Mouse (Mus musculus) brown adipose tissue, adult 24 weeks (tissue): ENCODE data around the gene Mxd3. TPM values are rescaled to one million over a fixed set of nuclear protein-coding genes. Genes with fewer than 3 reads are reported as not detected.

Experiments used
- H3K27ac ChIP-seq: fragments of 200-500 bp; replicated peaks from 2 replicates; pipeline ENCODE4 v1.5.1; 2012; ENCODE audit warnings: low read depth, mild to moderate bottlenecking, low read length
- H3K4me1 ChIP-seq: fragments of 200-500 bp; 2 replicates; pipeline ENCODE4 v1.6.1; 2012; ENCODE audit warnings: low read length, mixed read lengths; ENCODE audit not compliant: control insufficient read depth, insufficient read depth, insufficient read length
- H3K4me3 ChIP-seq: fragments of 200-500 bp; 2 replicates; pipeline ENCODE4 v1.5.1; 2012; ENCODE audit warnings: low read depth, mild to moderate bottlenecking, low read length, moderate library complexity; ENCODE audit not compliant: insufficient read depth
- polyA plus RNA-seq: library from polyadenylated mRNA; stranded (reverse); fragments of >200 nt; gene quantifications from 2 replicates; pipeline ENCODE4 v1.2.4, GENCODE M21; 2012; ENCODE audit not compliant: missing spikeins, insufficient read depth, insufficient read length

Gene Mxd3
- polyA plus RNA-seq, 1 experiment = not detected

DNA sequence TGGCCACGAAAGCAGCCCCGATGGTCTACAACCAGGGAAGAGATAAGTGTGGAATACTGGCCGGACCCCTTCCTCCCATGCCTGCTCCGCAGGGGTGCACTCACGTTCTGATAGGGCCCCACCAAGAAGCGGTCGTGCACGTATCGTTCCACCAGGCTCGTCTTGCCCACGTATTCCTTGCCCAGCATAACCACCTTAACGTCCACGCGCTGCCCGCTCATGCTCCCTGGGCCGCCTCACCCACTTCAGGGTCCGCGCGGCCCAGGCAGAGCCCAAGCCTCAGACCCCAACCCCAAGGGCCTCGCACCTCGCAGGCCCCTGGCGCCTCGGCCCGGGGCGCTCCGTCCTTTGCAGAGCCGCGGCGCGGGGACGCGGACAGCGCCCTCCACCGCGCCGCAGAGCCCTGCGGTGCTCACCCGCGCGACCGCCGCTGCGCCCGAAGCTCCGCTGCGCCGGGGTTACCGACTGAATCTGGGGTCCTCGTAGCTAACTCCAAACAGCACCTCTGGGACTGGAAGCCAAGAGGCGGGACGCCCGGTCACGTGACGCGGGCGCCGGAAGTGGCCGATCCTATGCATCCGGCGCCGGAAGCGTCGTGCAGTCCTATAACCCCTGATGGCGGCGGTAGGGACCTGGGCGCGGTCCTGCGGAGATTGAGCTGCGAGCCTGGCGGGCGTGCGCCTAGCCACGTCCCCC is 8.0 kb downstream of the Mxd3 start, which contains the start of gene Rab24:
Rab24 (minus strand) TSS at position 513 of the 696 bp plus-strand sequence.
- Histone ChIP-seq H3K4me1 (peaks cover 2% of the 10 kb centered on the region; the same call in 1 of the 2 replicates), H3K27ac (peak within 1 kb of the TSS; percentile 27), H3K4me3 (peak within 1 kb of the TSS; percentile 84)

DNA sequence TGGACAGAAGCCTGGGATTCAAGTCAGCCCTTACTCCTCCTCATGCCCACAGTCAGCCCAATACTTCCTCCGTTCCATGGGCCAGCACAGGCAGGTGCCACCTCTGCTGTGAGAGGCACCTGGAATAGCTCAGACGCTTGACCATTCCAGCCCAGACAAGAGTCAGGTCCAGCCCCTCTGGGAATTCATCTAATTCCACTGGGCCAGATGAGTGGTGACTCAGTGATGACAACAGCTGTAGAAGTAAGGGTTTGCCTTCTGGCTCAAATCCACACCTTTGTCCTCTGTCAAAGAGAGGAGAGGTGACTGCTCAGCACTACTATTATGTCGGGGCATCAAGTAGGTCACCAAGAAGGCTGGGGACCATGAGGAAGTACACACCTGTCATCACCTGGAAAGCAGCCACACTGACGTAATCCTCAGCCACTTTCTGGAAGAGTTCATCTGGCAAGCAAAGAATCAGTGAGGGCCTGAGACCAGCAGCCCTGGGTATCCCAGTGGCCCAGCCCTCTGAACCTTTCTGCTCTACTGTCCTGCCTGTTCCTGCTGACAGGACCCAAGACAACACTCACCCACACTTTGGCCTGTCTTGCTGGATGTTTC is 9.6 kb downstream of the Mxd3 start, which contains the start of gene Prelid1:
Prelid1 (plus strand) TSS at position 570 of the 603 bp plus-strand sequence.
- Histone ChIP-seq H3K4me3 (peak within 1 kb of the TSS; percentile 84), H3K4me1 (peaks cover 2% of the 10 kb centered on the region; the same call in 1 of the 2 replicates), H3K27ac (0 out of 2 replicates have a peak within 1 kb of the TSS, but pooled peaks have one; percentile 27)

DNA sequence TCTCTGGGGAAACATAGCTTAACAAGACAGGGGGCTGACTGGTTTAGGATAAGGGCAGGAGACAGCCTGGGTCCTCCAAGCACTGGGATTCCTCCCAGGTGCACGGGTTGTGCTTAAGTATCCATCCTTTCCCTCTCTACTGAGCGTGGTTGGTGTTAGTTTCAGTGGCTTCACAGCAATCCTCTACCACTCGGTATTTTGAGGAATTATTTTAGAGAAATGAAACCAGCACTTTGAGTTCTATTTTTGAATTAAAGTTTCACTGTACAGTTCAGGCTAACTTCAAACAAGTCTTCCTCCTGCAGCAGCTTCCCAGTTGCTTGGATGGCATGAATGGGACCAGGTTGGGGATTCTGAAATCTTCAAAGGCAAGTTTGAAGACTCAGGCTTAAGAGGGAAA is 11.3 kb downstream of the Mxd3 start:
- Histone ChIP-seq H3K27ac (0 out of 2 replicates have a peak overlapping the region, but pooled peaks have one; percentile 28), H3K4me3 (no peak overlapping the region), H3K4me1 (peaks cover 2% of the 10 kb centered on the region; the same call in 1 of the 2 replicates)

DNA sequence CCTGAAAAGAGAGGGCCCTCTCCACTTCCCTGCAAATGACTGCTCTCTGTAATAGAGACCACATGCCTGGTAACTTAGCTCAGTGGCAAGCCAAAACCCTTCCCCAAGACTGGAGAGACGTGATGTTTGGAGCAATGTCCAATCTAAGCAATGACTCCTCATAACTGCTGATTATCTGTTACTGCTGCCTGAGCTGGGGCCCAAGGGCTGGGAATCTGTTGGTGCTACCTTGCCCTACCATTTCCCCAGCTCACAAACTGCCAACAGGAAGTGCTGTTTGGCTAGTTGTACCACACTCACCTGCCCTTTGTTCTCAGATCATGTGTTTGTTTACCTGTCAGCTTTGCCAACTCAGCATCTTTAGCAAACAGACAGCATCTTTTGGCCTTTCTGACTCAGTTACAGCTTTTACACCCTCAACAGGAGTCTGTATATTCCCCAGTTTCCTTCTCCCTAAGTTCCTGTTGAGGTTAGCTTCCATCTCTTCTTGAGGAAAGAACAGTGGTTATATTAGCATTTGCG is 14.7 kb downstream of the Mxd3 start:
- no peak overlapping the region for H3K4me3 ChIP-seq
- H3K4me1 ChIP-seq = no peaks in the 10 kb centered on the region
- no peak overlapping the region for H3K27ac ChIP-seq

DNA sequence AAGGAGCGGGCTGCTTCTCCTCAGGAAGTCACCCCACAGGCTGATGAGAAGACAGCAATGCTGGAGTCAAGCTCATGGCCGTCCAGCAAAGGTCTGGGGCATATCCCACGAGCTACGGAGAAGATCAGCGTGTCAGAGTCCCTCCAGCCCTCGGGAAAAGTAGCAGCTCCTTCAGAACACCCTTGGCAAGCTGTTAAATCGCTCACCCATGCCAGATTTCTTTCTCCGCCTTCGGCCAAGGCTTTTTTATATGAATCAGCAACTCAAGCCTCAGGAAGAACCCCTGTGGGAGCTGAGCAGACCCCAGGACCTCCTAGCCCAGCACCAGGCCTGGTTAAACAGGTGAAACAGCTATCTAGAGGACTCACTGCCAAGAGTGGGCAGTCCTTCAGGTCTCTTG is 16.6 kb downstream of the Mxd3 start:
- Histone ChIP-seq H3K27ac (no peak overlapping the region), H3K4me1 (no peaks in the 10 kb centered on the region), H3K4me3 (no peak overlapping the region)

DNA sequence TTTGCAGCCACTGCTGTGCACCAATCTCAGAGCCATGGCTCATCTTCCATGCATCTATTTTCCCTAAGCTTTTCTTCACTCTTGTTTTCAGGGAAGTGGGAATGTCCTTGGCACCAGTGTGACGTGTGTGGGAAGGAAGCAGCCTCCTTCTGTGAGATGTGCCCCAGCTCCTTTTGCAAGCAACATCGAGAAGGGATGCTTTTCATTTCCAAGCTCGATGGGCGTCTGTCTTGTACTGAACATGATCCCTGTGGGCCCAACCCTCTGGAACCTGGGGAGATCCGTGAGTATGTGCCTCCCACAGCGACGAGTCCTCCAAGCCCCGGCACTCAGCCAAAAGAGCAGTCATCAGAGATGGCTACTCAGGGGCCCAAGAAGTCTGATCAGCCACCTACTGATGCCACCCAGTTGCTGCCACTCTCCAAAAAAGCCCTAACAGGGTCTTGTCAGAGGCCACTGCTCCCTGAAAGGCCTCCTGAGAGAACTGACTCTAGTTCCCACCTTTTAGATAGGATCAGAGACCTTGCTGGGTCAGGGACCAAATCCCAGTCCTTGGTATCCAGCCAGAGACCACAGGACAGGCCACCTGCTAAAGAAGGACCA is 17.5 kb downstream of the Mxd3 start:
- Histone ChIP-seq H3K27ac (no peak overlapping the region), H3K4me3 (no peak overlapping the region), H3K4me1 (no peaks in the 10 kb centered on the region)

DNA sequence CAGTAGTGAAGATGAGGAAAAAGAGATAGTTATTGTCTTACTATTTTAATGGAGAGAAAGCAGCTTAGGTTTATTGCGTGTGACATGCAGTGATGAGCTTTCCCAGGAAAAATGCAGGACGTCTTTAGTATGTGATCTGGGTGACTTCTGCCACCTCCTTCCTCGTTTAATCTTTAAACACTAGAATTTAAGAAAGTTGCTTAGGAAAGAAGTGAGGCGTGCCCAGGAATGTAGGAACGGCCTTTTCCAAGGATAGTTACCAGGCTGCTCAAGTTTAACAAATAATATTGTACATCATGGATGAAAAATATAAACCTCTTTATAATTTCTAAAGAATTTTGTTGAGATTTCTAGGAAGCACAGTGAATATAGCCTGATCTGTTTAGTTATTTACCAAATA is 28.7 kb downstream of the Mxd3 start:
- no peak overlapping the region for H3K4me3 ChIP-seq
- H3K4me1 ChIP-seq = no peaks in the 10 kb centered on the region
- H3K27ac ChIP-seq = no peak overlapping the region

DNA sequence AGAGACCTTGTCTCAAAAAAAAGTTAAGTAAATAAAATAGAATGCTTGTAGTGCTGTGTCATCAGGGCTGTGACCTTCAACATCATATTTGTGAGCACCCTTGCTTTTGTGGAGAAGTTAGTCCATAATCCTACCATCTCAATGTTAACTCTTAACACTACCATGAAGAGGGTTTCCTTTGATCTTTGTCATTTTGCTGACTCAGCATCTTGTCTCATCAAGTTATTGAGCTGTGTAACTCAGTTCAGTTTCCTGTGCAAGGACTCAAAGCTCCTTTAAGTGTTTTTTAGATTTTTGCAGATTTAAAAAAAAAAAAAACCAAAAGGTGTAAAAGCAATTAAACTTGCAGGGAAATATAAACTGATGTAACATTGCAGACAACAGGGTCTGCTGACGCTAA is 32.9 kb downstream of the Mxd3 start:
- Histone ChIP-seq H3K4me1 (no peaks in the 10 kb centered on the region), H3K27ac (no peak overlapping the region), H3K4me3 (no peak overlapping the region)

DNA sequence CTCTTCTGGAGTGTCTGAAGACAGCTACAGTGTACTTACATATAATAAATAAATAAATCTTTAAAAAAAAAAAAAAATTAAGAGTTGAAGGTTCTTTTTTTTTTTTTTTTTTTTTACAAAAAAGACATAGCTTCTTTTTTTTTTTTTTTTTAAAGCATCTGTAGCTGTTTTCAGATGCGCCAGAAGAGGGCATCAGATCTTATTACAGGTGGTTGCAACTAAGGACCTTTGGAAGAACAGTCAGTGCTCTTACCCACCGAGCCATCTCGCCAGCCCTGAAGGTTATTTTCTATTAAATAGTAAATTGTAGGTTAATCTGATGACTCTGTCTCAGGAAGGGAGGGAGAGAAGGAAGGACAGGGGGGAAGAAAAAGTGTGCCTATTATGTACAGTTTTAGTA is 40.8 kb downstream of the Mxd3 start:
- no peaks in the 10 kb centered on the region for H3K4me1 ChIP-seq
- H3K4me3 ChIP-seq = no peak overlapping the region

DNA sequence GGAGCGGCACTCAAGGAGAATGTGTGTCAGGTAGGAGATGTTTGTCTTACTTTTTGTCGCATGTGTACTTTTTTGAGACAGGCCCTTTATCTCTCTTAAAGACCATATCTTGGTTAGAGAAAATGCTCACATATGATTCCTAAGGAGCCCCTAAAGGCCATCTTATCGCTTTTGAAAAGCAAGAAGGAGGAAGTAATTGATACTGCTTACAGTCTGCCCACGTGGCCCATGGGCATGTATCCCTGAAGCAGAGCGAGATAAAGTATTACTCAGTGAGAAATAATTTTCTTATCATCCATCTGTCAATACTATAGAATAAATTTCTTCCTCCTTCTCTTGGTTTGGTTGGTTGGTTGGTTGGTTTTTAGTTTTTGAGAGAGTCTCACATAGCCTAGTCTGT is 52.0 kb downstream of the Mxd3 start:
- Histone ChIP-seq H3K4me3 (no peak overlapping the region), H3K4me1 (no peaks in the 10 kb centered on the region), H3K27ac (no peak overlapping the region)

More for the DNA sequence above, 40.8 kb downstream of the Mxd3 start:
- H3K27ac ChIP-seq = no peak overlapping the region

DNA sequence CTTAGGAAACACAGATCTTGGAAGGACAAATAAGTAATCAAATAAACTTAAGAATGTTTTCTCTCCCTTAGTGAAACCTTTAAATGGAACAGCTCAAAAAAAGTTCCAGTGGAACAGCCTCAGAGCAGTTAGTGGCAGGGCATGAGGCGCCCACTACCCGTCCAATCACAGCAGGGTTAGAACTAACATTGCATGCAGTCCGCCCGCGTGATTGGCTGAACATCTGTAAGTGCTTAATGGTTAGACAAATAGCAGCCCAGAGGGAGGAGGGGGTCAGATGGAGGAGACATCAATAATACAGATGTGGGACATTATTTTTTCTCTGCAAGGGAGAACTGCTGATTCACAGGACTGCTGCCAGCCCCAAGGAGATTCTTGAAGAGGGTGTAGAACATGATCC is 52.4 kb downstream of the Mxd3 start:
- no peak overlapping the region for H3K27ac ChIP-seq
- no peaks in the 10 kb centered on the region for H3K4me1 ChIP-seq
- H3K4me3 ChIP-seq = no peak overlapping the region

Other genes with a start within 250 kb of the Mxd3 start
- gene Uimc1, start 229.5 kb downstream of the Mxd3 start, polyA plus RNA-seq = 16.8 and 21.5 TPM in 2 replicates
- gene Zfp346, start 224.5 kb downstream of the Mxd3 start, polyA plus RNA-seq = 3.0 and 4.4 TPM in 2 replicates
- not detected in 2 replicates for gene Gm17617, start 196.3 kb downstream of the Mxd3 start, polyA plus RNA-seq
- not detected in 2 replicates for gene Fgfr4, start 177.2 kb downstream of the Mxd3 start, polyA plus RNA-seq
- 24.0 and 34.1 TPM in 2 replicates for gene Nsd1, start 120.0 kb downstream of the Mxd3 start, polyA plus RNA-seq
- gene Prelid1, start 9.3 kb downstream of the Mxd3 start, polyA plus RNA-seq = 116 and 125 TPM in 2 replicates
- 40.0 and 56.9 TPM in 2 replicates for gene Rab24, start 7.9 kb downstream of the Mxd3 start, polyA plus RNA-seq
- gene Lman2, start 33.0 kb upstream of the Mxd3 start, polyA plus RNA-seq = 87.3 and 88.0 TPM in 2 replicates
- gene Rgs14, start 39.9 kb upstream of the Mxd3 start, polyA plus RNA-seq = not detected in 2 replicates
- not detected in 2 replicates for gene Slc34a1, start 68.4 kb upstream of the Mxd3 start, polyA plus RNA-seq
- gene Pfn3, start 85.4 kb upstream of the Mxd3 start, polyA plus RNA-seq = not detected in 2 replicates
- not detected in 2 replicates for gene F12, start 97.0 kb upstream of the Mxd3 start, polyA plus RNA-seq
- gene Grk6, start 115.2 kb upstream of the Mxd3 start, polyA plus RNA-seq = 10.5 and 17.4 TPM in 2 replicates
- gene Prr7, start 134.4 kb upstream of the Mxd3 start, polyA plus RNA-seq = not detected in 2 replicates
- 7.6 and 8.3 TPM in 2 replicates for gene Dbn1, start 158.3 kb upstream of the Mxd3 start, polyA plus RNA-seq
- gene Pdlim7, start 183.9 kb upstream of the Mxd3 start, polyA plus RNA-seq = 8.0 and 16.1 TPM in 2 replicates
- 1.3 and 2.4 TPM in 2 replicates for gene Dok3, start 199.5 kb upstream of the Mxd3 start, polyA plus RNA-seq
- 16.0 and 17.6 TPM in 2 replicates for gene Ddx41, start 206.8 kb upstream of the Mxd3 start, polyA plus RNA-seq
- 4.4 and 9.7 TPM in 2 replicates for gene Fam193b, start 241.3 kb upstream of the Mxd3 start, polyA plus RNA-seq
- gene Tmed9, start 243.9 kb upstream of the Mxd3 start, polyA plus RNA-seq = 34.0 and 61.2 TPM in 2 replicates